Mouse (Mus musculus) cerebellum, adult 2 months (tissue): ENCODE measurements at regions not wholly inside any gene's neighbourhood (a gene's known extent, or its start where the extent isn't known, plus 50 kb on each side); places are given as distances from the start of the nearest gene placed in this dataset.

ENCODE experiments used
- DNase-seq, 2 experiments: peaks; one replicate each; pipeline ENCODE4 v3.0.0; 2021
- H3K27ac ChIP-seq: fragments of 200-500 bp; 2 replicates; pipeline ENCODE4 v1.5.1; 2012; ENCODE audit warnings: low read length, control low read depth, inconsistent platforms; ENCODE audit not compliant: insufficient read depth
- H3K27me3 ChIP-seq: fragments of 200-500 bp; 2 replicates; pipeline ENCODE4 v1.6.1; 2012; ENCODE audit warnings: inconsistent platforms, mild to moderate bottlenecking, low read length, moderate library complexity; ENCODE audit not compliant: control insufficient read depth, insufficient read depth
- H3K4me1 ChIP-seq: fragments of 200-500 bp; 2 replicates; pipeline ENCODE4 v1.6.1; 2011; ENCODE audit warnings: low read length; ENCODE audit not compliant: control insufficient read depth, insufficient read depth
- H3K4me3 ChIP-seq: fragments of 200-500 bp; replicated peaks from 2 replicates; pipeline ENCODE3; 2011; ENCODE audit warnings: mild to moderate bottlenecking, low read depth, low read length, control low read depth; ENCODE audit not compliant: insufficient read depth
- CTCF ChIP-seq: fragments of 200-500 bp; IDR thresholded peaks from 2 replicates; pipeline ENCODE4 v1.5.1; 2011; ENCODE audit warnings: low read depth, mild to moderate bottlenecking, control low read depth, low read length, moderate library complexity, borderline replicate concordance; ENCODE audit not compliant: insufficient read depth
- POLR2A ChIP-seq: fragments of 200-500 bp; IDR thresholded peaks from 2 replicates; pipeline ENCODE4 v1.6.1; 2011; ENCODE audit warnings: low read length, control low read depth, borderline replicate concordance; ENCODE audit not compliant: insufficient read depth
- WGBS: fragments of 180-500 bp; shearing (Covaris S2); methylation state at CpG from one replicate; pipeline ENCODE4 v1.1.7; 2018; 5-methylcytosine and 5-hydroxymethylcytosine counted together

GRCm38 (mm10) chr4:81661096-81661495, 218.5 kb upstream of the Mpdz start:
- no peak overlapping the region for H3K4me3 ChIP-seq
- H3K27ac ChIP-seq: no peak overlapping the region
- H3K4me1 ChIP-seq: no peaks in the 10 kb centered on the region
- no peak for DNase-seq
- TF ChIP-seq CTCF: no peak
- TF ChIP-seq POLR2A: no peak
- no peaks in the 10 kb centered on the region for H3K27me3 ChIP-seq

- Histone ChIP-seq H3K4me1 (no peaks in the 10 kb centered on the region), H3K27me3 (no peaks in the 10 kb centered on the region), H3K4me3 (no peak overlapping the region), H3K27ac (no peak overlapping the region)
- 95% methylated on average over 3 of the region's 3 CpGs for WGBS
- DNase-seq: no peak
- TF ChIP-seq POLR2A (no peak), CTCF (no peak)
Measured at GRCm38 (mm10) chr4:81628496-81628828, 185.8 kb upstream of the Mpdz start.

GRCm38 (mm10) chr4:81627714-81628495, 185.3 kb upstream of the Mpdz start:
- no peak for TF ChIP-seq POLR2A
- TF ChIP-seq CTCF: no peak
- WGBS: 80% methylated on average over 12 of the region's 12 CpGs
- no peak for DNase-seq
- H3K27me3 ChIP-seq: no peaks in the 10 kb centered on the region
- H3K27ac ChIP-seq: no peak overlapping the region
- no peak overlapping the region for H3K4me3 ChIP-seq
- H3K4me1 ChIP-seq: no peaks in the 10 kb centered on the region

GRCm38 (mm10) chr4:81625348-81625934, 182.8 kb upstream of the Mpdz start:
- no peak for DNase-seq
- WGBS: 37% methylated on average over 10 of the region's 10 CpGs
- no peak for TF ChIP-seq POLR2A

GRCm38 (mm10) chr4:81624111-81624510, 181.5 kb upstream of the Mpdz start:
- no peaks in the 10 kb centered on the region for H3K4me1 ChIP-seq
- H3K27me3 ChIP-seq: no peaks in the 10 kb centered on the region
- no peak overlapping the region for H3K27ac ChIP-seq
- WGBS: 90% methylated on average over 4 of the region's 4 CpGs
- TF ChIP-seq POLR2A (no peak), CTCF (no peak)
- no peak for DNase-seq
- H3K4me3 ChIP-seq: no peak overlapping the region

More at GRCm38 (mm10) chr4:81625348-81625934, 182.8 kb upstream of the Mpdz start:
- Histone ChIP-seq H3K27ac (no peak overlapping the region), H3K4me3 (no peak overlapping the region), H3K27me3 (no peaks in the 10 kb centered on the region), H3K4me1 (no peaks in the 10 kb centered on the region)

GRCm38 (mm10) chr4:81621391-81622137, 178.9 kb upstream of the Mpdz start:
- whole genome bisulfite sequencing: 80% methylated on average over 8 of the region's 8 CpGs
- no peak for TF ChIP-seq POLR2A
- no peak for TF ChIP-seq CTCF

GRCm38 (mm10) chr4:81617191-81617590, 174.6 kb upstream of the Mpdz start:
- 48% methylated on average over 5 of the region's 5 CpGs for WGBS
- TF ChIP-seq POLR2A (no peak), CTCF (no peak)

More at GRCm38 (mm10) chr4:81621391-81622137, 178.9 kb upstream of the Mpdz start:
- H3K4me3 ChIP-seq: no peak overlapping the region
- DNase-seq: no peak
- no peaks in the 10 kb centered on the region for H3K4me1 ChIP-seq
- H3K27me3 ChIP-seq: no peaks in the 10 kb centered on the region
- H3K27ac ChIP-seq: no peak overlapping the region

More at GRCm38 (mm10) chr4:81617191-81617590, 174.6 kb upstream of the Mpdz start:
- H3K4me3 ChIP-seq: no peak overlapping the region
- H3K27ac ChIP-seq: no peak overlapping the region
- no peaks in the 10 kb centered on the region for H3K4me1 ChIP-seq
- DNase-seq: no peak
- H3K27me3 ChIP-seq: no peaks in the 10 kb centered on the region
